Mouse (Mus musculus): Measurements from ENCODE around the gene Lcn2. TPM values are rescaled to one million over a fixed set of nuclear protein-coding genes. Genes with fewer than 3 reads are reported as not detected.

Gene Lcn2
- polyA plus RNA-seq, 1 experiment: 0.19 TPM

DNA sequence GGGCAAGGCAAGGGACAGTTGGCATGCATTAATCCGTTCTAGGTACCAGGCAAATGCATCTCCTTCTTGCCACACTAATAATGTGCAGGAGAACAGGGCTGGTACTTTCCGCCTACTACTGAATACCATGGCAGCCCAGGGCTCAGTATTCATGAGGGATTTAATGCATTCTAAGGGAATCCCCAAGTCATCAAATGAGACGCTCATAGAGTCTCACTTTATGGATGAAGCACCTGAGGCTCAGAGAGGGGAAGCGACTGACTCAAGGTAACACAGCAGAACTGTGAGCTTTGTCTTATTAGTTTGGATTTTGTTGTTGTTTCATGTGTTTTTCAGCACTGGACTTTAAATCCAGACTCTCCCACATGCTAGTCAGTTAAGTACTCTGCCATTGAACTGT lies 46.0 kb downstream of the Lcn2 start:
- H3K9me3 ChIP-seq (ENCODE audit: control insufficient read depth, low read length): no peaks in the 10 kb centered on the region
- peaks cover 9% of the 10 kb centered on the region for H3K27me3 ChIP-seq (ENCODE audit: control insufficient read depth)
- no peaks in the 10 kb centered on the region for H3K4me1 ChIP-seq (ENCODE audit: control insufficient read depth)
- H3K36me3 ChIP-seq (ENCODE audit: control insufficient read depth): no peaks in the 10 kb centered on the region
- TF ChIP-seq TAL1 (IDR thresholded peaks at IDR 0.05; ENCODE audit: low read length) (no peak), GATA1 (IDR thresholded peaks at IDR 0.05; ENCODE audit: low read length) (no peak)
- no peak overlapping the region for H3K4me3 ChIP-seq (replicated peaks)

- Histone ChIP-seq H3K4me1 (ENCODE audit: control insufficient read depth) (no peaks in the 10 kb centered on the region), H3K4me3 (replicated peaks) (no peak overlapping the region), H3K36me3 (ENCODE audit: control insufficient read depth) (no peaks in the 10 kb centered on the region), H3K27me3 (ENCODE audit: control insufficient read depth) (peaks cover 10% of the 10 kb centered on the region), H3K9me3 (ENCODE audit: control insufficient read depth, low read length) (no peaks in the 10 kb centered on the region)
- no peak for TF ChIP-seq GATA1 (IDR thresholded peaks at IDR 0.05; ENCODE audit: low read length)
- TF ChIP-seq TAL1 (IDR thresholded peaks at IDR 0.05; ENCODE audit: low read length): no peak
Measured at GRCm38 (mm10) chr2:32341634-32341939, 46.5 kb downstream of the Lcn2 start.

GRCm38 (mm10) chr2:32340836-32341633 lies 47.0 kb downstream of the Lcn2 start:
- Histone ChIP-seq H3K4me1 (ENCODE audit: control insufficient read depth) (no peaks in the 10 kb centered on the region), H3K27me3 (ENCODE audit: control insufficient read depth) (peaks cover 13% of the 10 kb centered on the region), H3K9me3 (ENCODE audit: control insufficient read depth, low read length) (no peaks in the 10 kb centered on the region), H3K4me3 (replicated peaks) (no peak overlapping the region), H3K36me3 (ENCODE audit: control insufficient read depth) (no peaks in the 10 kb centered on the region)
- TF ChIP-seq GATA1 (IDR thresholded peaks at IDR 0.05; ENCODE audit: low read length) (no peak), TAL1 (IDR thresholded peaks at IDR 0.05; ENCODE audit: low read length) (no peak)

DNA sequence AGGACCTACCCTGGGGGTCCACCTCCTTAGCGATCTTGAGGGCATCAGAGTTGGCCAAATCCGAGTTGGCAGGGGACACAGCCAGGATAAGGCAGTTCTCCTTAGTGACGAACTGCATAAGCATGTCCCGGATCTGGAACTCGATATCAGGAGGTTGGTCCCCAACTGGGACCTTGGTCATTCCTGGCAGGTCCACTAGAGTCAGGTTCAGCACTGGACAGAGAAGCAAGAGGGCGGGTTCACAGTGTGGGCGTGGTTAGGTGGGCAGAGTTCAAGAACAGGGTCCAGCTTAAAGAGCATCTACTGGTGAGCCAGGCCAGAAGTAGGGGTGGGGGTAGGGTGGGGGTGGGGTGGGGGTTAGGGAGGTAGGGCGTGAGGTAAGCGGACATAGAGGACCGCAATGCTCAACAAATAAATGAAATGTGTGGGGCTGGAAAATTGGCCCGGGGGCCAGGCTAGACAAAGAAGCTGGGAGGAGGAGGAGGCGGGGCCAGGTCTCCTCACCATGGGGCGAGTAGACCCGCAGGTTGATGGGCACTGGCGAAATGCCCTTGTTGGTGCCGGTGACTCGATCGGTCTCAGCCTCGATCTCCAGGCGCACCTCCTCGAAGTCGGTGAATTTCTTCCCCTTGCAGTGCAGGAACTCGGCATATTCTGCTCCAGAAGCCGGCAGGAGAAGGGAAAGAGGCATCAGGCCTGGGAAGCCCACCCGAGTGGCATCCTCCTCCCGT lies 48.0 kb downstream of the Lcn2 start:
- Histone ChIP-seq H3K4me3 (replicated peaks) (no peak overlapping the region), H3K36me3 (ENCODE audit: control insufficient read depth) (no peaks in the 10 kb centered on the region), H3K9me3 (ENCODE audit: control insufficient read depth, low read length) (no peaks in the 10 kb centered on the region), H3K27me3 (ENCODE audit: control insufficient read depth) (peaks cover 23% of the 10 kb centered on the region), H3K4me1 (ENCODE audit: control insufficient read depth) (no peaks in the 10 kb centered on the region)
- no peak for TF ChIP-seq TAL1 (IDR thresholded peaks at IDR 0.05; ENCODE audit: low read length)
- no peak for TF ChIP-seq GATA1 (IDR thresholded peaks at IDR 0.05; ENCODE audit: low read length)

GRCm38 (mm10) chr2:32335888-32336287 lies 52.2 kb downstream of the Lcn2 start:
- H3K27me3 ChIP-seq (ENCODE audit: control insufficient read depth): peaks cover 29% of the 10 kb centered on the region
- no peak for TF ChIP-seq GATA1 (IDR thresholded peaks at IDR 0.05; ENCODE audit: low read length)
- TF ChIP-seq TAL1 (IDR thresholded peaks at IDR 0.05; ENCODE audit: low read length): no peak
- no peaks in the 10 kb centered on the region for H3K9me3 ChIP-seq (ENCODE audit: control insufficient read depth, low read length)

More at GRCm38 (mm10) chr2:32335888-32336287, 52.2 kb downstream of the Lcn2 start:
- Histone ChIP-seq H3K4me1 (ENCODE audit: control insufficient read depth) (no peaks in the 10 kb centered on the region), H3K36me3 (ENCODE audit: control insufficient read depth) (no peaks in the 10 kb centered on the region), H3K4me3 (replicated peaks) (no peak overlapping the region)

Other genes with a start within 250 kb of the Lcn2 start
- gene Prrc2b, start 237.2 kb downstream of the Lcn2 start, polyA plus RNA-seq (2012): 1.2 TPM in 2 replicates
- 0.79 and 1.2 TPM in 2 replicates for gene Pomt1, start 151.7 kb downstream of the Lcn2 start, polyA plus RNA-seq (2012)
- gene Uck1, start 128.1 kb downstream of the Lcn2 start, polyA plus RNA-seq (2012): 2.1 and 2.6 TPM in 2 replicates
- 4.1 and 4.4 TPM in 2 replicates for gene Golga2, start 100.9 kb downstream of the Lcn2 start, polyA plus RNA-seq (2012)
- gene Swi5, start 100.2 kb downstream of the Lcn2 start, polyA plus RNA-seq (2012): 21.0 and 41.0 TPM in 2 replicates
- 19.4 and 20.0 TPM in 2 replicates for gene Ciz1, start 35.9 kb downstream of the Lcn2 start, polyA plus RNA-seq (2012)
- gene Dnm1, start 34.9 kb downstream of the Lcn2 start, polyA plus RNA-seq (2012): 0.03 TPM in 1 of 2 replicates, not detected in the other
- 29.8 and 38.6 TPM in 2 replicates for gene 1110008P14Rik, start 6.3 kb downstream of the Lcn2 start, polyA plus RNA-seq (2012)
- 0.21 and 0.44 TPM in 2 replicates for gene Ptges2, start 7.6 kb upstream of the Lcn2 start, polyA plus RNA-seq (2012)
- 0.26 and 0.29 TPM in 2 replicates for gene Naif1, start 62.2 kb upstream of the Lcn2 start, polyA plus RNA-seq (2012)
- 1.9 and 2.0 TPM in 2 replicates for gene Slc25a25, start 63.2 kb upstream of the Lcn2 start, polyA plus RNA-seq (2012)
- 0.03 and 0.06 TPM in 2 replicates for gene Fam102a, start 147.1 kb upstream of the Lcn2 start, polyA plus RNA-seq (2012)
- gene Dpm2, start 182.6 kb upstream of the Lcn2 start, polyA plus RNA-seq (2012): 1.2 and 1.7 TPM in 2 replicates
- not detected in 2 replicates for gene Pip5kl1, start 186.5 kb upstream of the Lcn2 start, polyA plus RNA-seq (2012)
- not detected in 2 replicates for gene 9430097D07Rik, start 187.4 kb upstream of the Lcn2 start, polyA plus RNA-seq (2012)
- 0.21 and 0.30 TPM in 2 replicates for gene St6galnac4, start 198.8 kb upstream of the Lcn2 start, polyA plus RNA-seq (2012)
- 0.52 and 0.89 TPM in 2 replicates for gene St6galnac6, start 211.5 kb upstream of the Lcn2 start, polyA plus RNA-seq (2012)
- gene Ak1, start 233.5 kb upstream of the Lcn2 start, polyA plus RNA-seq (2012): 0.08 TPM in 1 of 2 replicates, not detected in the other